Mouse (Mus musculus): ENCODE results near the gene Dram1.

- TF ChIP-seq POLR2A (IDR thresholded peaks at IDR 0.05; ENCODE audit: borderline replicate concordance, low read depth, low read length) (no peak), CTCF (IDR thresholded peaks at IDR 0.05; ENCODE audit: low read depth, low read length) (no peak)
Observed at GRCm38 (mm10) chr10:88384081-88384480, 5.2 kb upstream of the Dram1 start.
